Mouse (Mus musculus): ENCODE measurements at regions not wholly inside any gene's neighbourhood (a gene's known extent, or its start where the extent isn't known, plus 50 kb on each side); places are given as distances from the start of the nearest gene placed in this dataset.

DNA sequence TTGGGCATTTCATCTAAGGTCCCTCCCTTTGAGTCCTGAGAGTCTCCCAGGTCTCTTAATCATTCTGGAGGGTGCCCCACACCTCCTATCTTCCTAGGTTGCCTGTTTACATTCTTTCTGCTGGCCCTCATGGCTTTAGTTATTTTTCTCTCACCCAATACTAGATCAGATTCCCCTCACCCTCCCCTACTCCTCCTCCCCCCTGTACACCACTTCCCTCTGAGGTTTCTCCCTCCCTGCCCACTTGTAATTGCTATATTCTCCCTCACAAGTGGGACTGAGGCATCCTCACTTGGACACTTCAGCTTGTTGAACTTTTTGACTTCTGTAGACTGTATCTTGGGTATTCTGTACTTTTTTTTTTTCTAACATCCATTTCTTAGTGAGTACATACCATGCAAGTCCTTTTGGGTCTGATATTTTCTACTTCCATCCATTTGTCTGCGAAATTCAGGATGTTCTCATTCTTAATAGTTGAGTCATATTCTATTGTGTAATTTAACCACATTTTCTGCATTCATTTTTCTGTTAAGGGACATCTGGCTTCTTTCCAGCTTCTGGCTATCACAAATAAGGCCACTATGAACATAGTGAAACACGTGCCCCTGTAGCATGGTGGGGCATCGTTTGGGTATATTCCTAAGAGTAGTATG lies 113.3 kb downstream of the 4931408C20Rik start:
- no peaks in the 10 kb centered on the region for H3K36me3 ChIP-seq (ENCODE audit: control insufficient read depth, insufficient read depth, low read length)
- H3K27me3 ChIP-seq (ENCODE audit: control insufficient read depth, insufficient read depth, low read length): no peaks in the 10 kb centered on the region
- H3K27ac ChIP-seq (replicated peaks; ENCODE audit: low read depth, low read length): no peak overlapping the region
- no peaks in the 10 kb centered on the region for H3K9me3 ChIP-seq (ENCODE audit: control insufficient read depth, low read length)
- no peak overlapping the region for H3K4me2 ChIP-seq (ENCODE audit: low read length)
- H3K9ac ChIP-seq (replicated peaks; ENCODE audit: low read length): no peak overlapping the region
- no peaks in the 10 kb centered on the region for H3K4me1 ChIP-seq (ENCODE audit: control insufficient read depth, insufficient read depth, low read length)
- no peak overlapping the region for H3K4me3 ChIP-seq (replicated peaks; ENCODE audit: low read depth, low read length)
- DNase-seq (no peak), ATAC-seq (ENCODE audit: low FRiP score, low TSS enrichment) (no peak)
- 81% methylated on average over 3 of the region's 3 CpGs for WGBS

DNA sequence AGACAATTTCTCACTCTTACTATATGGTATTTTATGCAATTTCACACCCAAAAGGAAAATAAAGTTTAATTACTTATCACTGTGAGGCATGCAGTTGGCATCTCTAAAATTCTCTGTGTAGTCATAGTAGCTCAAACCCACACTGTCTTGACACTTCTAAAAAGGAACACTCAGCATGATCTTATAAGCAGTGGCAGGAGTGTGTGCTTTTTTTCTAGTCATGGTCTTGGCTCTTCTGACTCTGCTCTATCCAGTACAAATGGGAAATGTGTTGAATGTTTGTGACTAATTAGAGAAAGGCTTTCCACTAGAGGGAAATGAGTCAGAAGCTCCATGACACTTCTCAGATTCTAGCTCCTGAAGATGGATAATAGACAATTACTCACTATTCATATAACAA lies 127.8 kb downstream of the 4931408C20Rik start:
- no peak for ATAC-seq (ENCODE audit: low FRiP score, low TSS enrichment)
- no peak for DNase-seq
- H3K9me3 ChIP-seq (ENCODE audit: control insufficient read depth, low read length): no peaks in the 10 kb centered on the region
- no peaks in the 10 kb centered on the region for H3K36me3 ChIP-seq (ENCODE audit: control insufficient read depth, insufficient read depth, low read length)
- no peak overlapping the region for H3K4me3 ChIP-seq (replicated peaks; ENCODE audit: low read depth, low read length)
- H3K4me2 ChIP-seq (ENCODE audit: low read length): no peak overlapping the region
- H3K27me3 ChIP-seq (ENCODE audit: control insufficient read depth, insufficient read depth, low read length): no peaks in the 10 kb centered on the region
- no peak overlapping the region for H3K9ac ChIP-seq (replicated peaks; ENCODE audit: low read length)
- H3K4me1 ChIP-seq (ENCODE audit: control insufficient read depth, insufficient read depth, low read length): no peaks in the 10 kb centered on the region
- no peak overlapping the region for H3K27ac ChIP-seq (replicated peaks; ENCODE audit: low read depth, low read length)

DNA sequence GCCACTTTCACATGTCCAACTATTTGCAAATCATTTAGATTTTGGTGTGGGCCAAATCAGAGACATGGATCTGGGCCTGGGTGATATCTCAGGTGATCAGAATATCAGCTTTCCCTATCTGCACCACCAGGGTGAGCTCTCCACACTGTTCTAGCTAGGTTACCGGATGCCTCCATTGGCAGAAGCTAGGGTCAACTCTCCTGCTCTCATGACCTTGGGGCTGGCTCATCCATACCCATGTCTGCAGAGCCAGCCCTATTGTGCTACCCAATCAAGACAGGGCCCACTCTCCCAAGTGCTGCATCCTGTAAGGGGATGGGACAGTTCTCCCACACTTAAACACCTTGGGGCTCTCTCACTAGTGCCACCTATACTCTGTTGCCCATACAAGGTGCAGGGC lies 162.7 kb downstream of the 4931408C20Rik start:
- no peaks in the 10 kb centered on the region for H3K27me3 ChIP-seq (ENCODE audit: control insufficient read depth, insufficient read depth, low read length)
- 86% methylated on average over 1 of the region's 1 CpGs for WGBS

DNA sequence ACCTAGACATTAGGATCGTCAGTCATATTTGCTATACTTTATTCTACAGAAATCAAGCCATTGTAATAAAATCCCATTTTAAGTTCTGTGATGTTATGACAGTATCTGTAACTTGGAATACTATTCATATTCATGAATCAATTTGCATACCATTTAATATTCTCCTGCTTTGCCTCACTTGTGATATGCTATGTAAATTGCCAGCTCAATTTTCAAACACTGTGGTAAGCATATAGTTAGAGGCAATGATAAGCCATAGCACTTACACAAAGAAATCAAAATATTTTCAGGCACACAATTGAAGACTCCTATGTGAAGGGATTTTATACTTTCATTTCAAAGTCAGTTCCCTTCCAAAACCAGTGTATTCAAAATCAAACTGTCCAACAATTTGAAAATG lies 175.9 kb downstream of the 4931408C20Rik start:
- Histone ChIP-seq H3K36me3 (ENCODE audit: control insufficient read depth, insufficient read depth, low read length) (no peaks in the 10 kb centered on the region), H3K4me2 (ENCODE audit: low read length) (no peak overlapping the region), H3K27me3 (ENCODE audit: control insufficient read depth, insufficient read depth, low read length) (no peaks in the 10 kb centered on the region), H3K27ac (replicated peaks; ENCODE audit: low read depth, low read length) (no peak overlapping the region), H3K4me3 (replicated peaks; ENCODE audit: low read depth, low read length) (no peak overlapping the region), H3K4me1 (ENCODE audit: control insufficient read depth, insufficient read depth, low read length) (no peaks in the 10 kb centered on the region), H3K9ac (replicated peaks; ENCODE audit: low read length) (no peak overlapping the region), H3K9me3 (ENCODE audit: control insufficient read depth, low read length) (no peaks in the 10 kb centered on the region)
- no peak for ATAC-seq (ENCODE audit: low FRiP score, low TSS enrichment)
- WGBS: 76% methylated on average over 1 of the region's 1 CpGs
- DNase-seq: peak; percentile 19

More for the DNA sequence above, 162.7 kb downstream of the 4931408C20Rik start:
- DNase-seq (no peak), ATAC-seq (ENCODE audit: low FRiP score, low TSS enrichment) (no peak)
- no peak overlapping the region for H3K27ac ChIP-seq (replicated peaks; ENCODE audit: low read depth, low read length)
- no peak overlapping the region for H3K9ac ChIP-seq (replicated peaks; ENCODE audit: low read length)
- no peaks in the 10 kb centered on the region for H3K36me3 ChIP-seq (ENCODE audit: control insufficient read depth, insufficient read depth, low read length)
- H3K4me1 ChIP-seq (ENCODE audit: control insufficient read depth, insufficient read depth, low read length): no peaks in the 10 kb centered on the region
- H3K9me3 ChIP-seq (ENCODE audit: control insufficient read depth, low read length): no peaks in the 10 kb centered on the region
- no peak overlapping the region for H3K4me3 ChIP-seq (replicated peaks; ENCODE audit: low read depth, low read length)
- H3K4me2 ChIP-seq (ENCODE audit: low read length): no peak overlapping the region
